Mouse (Mus musculus) kidney, adult 2 months (tissue): ENCODE data around the gene Pcca. TPM values are rescaled to one million over a fixed set of nuclear protein-coding genes. Genes with fewer than 3 reads are reported as not detected.
A peak's percentile ranks its signal among the peaks of the same experiment; 100 is the strongest.

Experiments used
- DNase-seq: peaks from one replicate; pipeline ENCODE4 v3.0.0; 2021
- H3K27ac ChIP-seq: fragments of 200-500 bp; 2 replicates; pipeline ENCODE4 v1.5.1; 2012; ENCODE audit warnings: low read depth, low read length, control low read depth, inconsistent platforms; ENCODE audit not compliant: insufficient read depth
- H3K27me3 ChIP-seq: fragments of 200-500 bp; replicated peaks from 2 replicates; pipeline ENCODE4 v1.6.1; 2012; ENCODE audit warnings: mild to moderate bottlenecking, moderate library complexity, low read length, inconsistent platforms; ENCODE audit not compliant: control insufficient read depth, insufficient read depth
- H3K36me3 ChIP-seq: fragments of 200-500 bp; 2 replicates; pipeline ENCODE4 v1.6.1; 2012; ENCODE audit warnings: mild to moderate bottlenecking, moderate library complexity, low read length, inconsistent platforms; ENCODE audit not compliant: control insufficient read depth, insufficient read depth
- H3K4me1 ChIP-seq: fragments of 200-500 bp; 2 replicates; pipeline ENCODE4 v1.6.1; 2011; ENCODE audit warnings: low read length; ENCODE audit not compliant: control insufficient read depth, insufficient read depth
- H3K4me3 ChIP-seq: fragments of 200-500 bp; 2 replicates; pipeline ENCODE4 v1.5.1; 2011; ENCODE audit warnings: mild to moderate bottlenecking, low read depth, low read length, control low read depth; ENCODE audit not compliant: insufficient read depth
- CTCF ChIP-seq: fragments of 200-500 bp; conservative IDR thresholded peaks from 2 replicates; pipeline ENCODE4 v1.5.1; 2011; ENCODE audit warnings: low read depth, mild to moderate bottlenecking, control low read depth, low read length, moderate library complexity, mixed read lengths; ENCODE audit not compliant: insufficient read depth, insufficient read length
- POLR2A ChIP-seq: fragments of 200-500 bp; IDR thresholded peaks from one replicate; pipeline ENCODE4 v1.6.1; 2011; ENCODE audit warnings: low read depth, low read length, control low read depth
- WGBS: fragments of 180-500 bp; shearing (Covaris S2); methylation state at CpG from one replicate; pipeline ENCODE4 v1.1.7; 2018; 5-methylcytosine and 5-hydroxymethylcytosine counted together
- polyA plus RNA-seq: library from polyadenylated mRNA; depleted of rRNA; stranded (reverse); fragments of >200 nt; gene quantifications from 2 replicates; pipeline ENCODE4 v1.2.3, GENCODE M21; 2012

Gene Pcca
- polyA plus RNA-seq, 1 experiment = 77.1 TPM

DNA sequence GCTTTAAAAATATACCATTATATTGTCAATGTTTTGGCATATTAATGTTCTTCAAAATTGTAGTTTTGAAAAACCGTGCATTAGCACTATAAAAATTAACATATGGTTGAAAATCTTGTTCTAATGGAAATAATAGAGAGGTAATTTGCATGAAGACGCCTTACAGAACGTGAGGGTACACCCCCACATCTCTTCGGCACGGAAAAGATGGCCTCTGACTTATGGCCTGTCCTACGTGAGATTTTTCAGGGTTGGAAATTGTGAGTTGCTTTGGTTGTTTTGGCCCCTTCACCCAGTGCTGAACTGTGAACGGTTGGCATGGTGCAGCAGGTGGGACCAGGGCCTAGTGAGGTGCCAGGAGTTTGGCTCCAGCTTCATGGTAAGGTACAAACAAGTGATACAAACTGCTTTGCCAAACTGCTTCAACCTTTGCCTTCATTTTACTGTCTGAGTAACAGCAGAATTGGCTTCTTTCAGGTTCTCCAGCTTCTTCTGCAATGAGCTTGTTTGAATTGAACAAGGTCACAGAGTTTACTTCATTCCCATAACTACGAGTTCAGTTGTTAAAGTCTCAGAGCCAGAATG is 185.5 kb downstream of the Pcca start:
- WGBS = 81% methylated on average over 8 of the region's 8 CpGs
- Histone ChIP-seq H3K4me1 (0 out of 2 replicates have a peak, but pooled peaks cover 3% of the 10 kb centered on the region), H3K27ac (no peak overlapping the region; the same call in 1 of the 2 replicates), H3K27me3 (no peaks in the 10 kb centered on the region), H3K4me3 (no peak overlapping the region), H3K36me3 (no peaks in the 10 kb centered on the region)
- peak; percentile 64 for DNase-seq
- TF ChIP-seq CTCF (no peak), POLR2A (no peak)

DNA sequence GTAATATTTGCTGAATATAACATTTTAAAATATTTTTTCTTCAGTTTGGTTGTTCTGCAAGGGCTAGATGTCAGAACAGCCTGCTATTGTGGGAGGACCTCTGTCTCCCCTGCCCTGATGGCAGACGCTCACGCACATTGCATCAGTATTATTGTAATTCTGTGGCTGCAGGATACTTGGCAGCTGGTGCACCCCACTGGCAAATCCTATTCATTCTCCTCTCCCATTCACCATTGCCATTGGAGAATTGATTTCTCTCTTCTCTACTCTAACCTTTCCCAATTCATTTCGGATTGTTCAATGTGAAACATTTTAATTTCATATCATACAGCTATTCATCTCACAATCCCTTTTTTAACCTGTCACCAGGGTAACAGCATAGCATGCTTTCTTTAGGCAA is 186.9 kb downstream of the Pcca start:
- Histone ChIP-seq H3K36me3 (no peaks in the 10 kb centered on the region), H3K4me1 (0 out of 2 replicates have a peak, but pooled peaks cover 3% of the 10 kb centered on the region), H3K4me3 (no peak overlapping the region), H3K27ac (no peak overlapping the region), H3K27me3 (no peaks in the 10 kb centered on the region)
- 79% methylated on average over 3 of the region's 3 CpGs for WGBS
- DNase-seq = no peak
- no peak for TF ChIP-seq POLR2A
- TF ChIP-seq CTCF = no peak

DNA sequence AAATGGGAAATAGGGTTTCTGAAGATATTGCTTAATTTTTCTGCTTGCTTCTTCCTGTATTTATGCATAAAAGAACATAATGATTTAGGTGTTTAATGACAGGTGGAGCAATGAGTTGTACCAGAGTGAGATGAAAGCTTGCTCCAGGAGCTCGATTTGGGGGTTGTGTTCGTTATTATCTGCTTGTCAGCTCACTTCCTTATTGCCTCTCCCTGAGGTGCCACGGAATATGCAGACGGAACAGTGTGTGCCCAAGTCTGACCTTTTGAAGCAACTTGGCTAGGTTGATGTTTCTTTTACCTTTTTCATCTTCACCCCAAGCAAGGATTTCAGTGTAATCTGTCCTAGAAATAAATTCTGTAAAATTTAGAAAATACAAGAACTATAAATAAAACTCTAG is 187.6 kb downstream of the Pcca start:
- no peak overlapping the region for H3K4me3 ChIP-seq

DNA sequence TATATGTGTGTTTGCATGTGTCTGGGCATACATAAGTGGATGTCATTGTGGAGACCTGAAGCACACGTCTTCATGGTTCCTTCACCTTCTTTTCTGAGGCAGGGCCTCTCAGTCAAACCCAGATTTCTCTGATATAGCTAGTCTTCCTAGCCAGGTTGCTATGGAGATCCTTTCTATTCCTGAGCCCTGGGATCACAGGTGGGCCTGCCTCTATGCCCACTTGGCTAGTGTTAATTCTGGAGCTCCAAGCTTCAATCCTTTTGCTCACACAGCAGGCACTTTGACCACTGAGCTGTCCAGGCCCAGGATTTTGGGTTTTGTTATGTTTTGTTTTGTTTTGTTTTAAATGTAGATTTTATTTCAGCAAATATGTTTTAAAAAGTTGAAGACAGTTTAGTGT is 192.3 kb downstream of the Pcca start:
- no peak for DNase-seq
- TF ChIP-seq CTCF = no peak
- TF ChIP-seq POLR2A = no peak
- Histone ChIP-seq H3K36me3 (no peaks in the 10 kb centered on the region), H3K4me3 (no peak overlapping the region), H3K27ac (no peak overlapping the region), H3K27me3 (no peaks in the 10 kb centered on the region), H3K4me1 (no peaks in the 10 kb centered on the region)
- WGBS = 90% methylated on average over 1 of the region's 1 CpGs

More for the DNA sequence above, 187.6 kb downstream of the Pcca start:
- Histone ChIP-seq H3K27me3 (no peaks in the 10 kb centered on the region), H3K4me1 (0 out of 2 replicates have a peak, but pooled peaks cover 3% of the 10 kb centered on the region), H3K27ac (no peak overlapping the region), H3K36me3 (no peaks in the 10 kb centered on the region)
- no peak for TF ChIP-seq POLR2A
- no peak for TF ChIP-seq CTCF
- DNase-seq = no peak
- WGBS = 27% methylated on average over 4 of the region's 4 CpGs

DNA sequence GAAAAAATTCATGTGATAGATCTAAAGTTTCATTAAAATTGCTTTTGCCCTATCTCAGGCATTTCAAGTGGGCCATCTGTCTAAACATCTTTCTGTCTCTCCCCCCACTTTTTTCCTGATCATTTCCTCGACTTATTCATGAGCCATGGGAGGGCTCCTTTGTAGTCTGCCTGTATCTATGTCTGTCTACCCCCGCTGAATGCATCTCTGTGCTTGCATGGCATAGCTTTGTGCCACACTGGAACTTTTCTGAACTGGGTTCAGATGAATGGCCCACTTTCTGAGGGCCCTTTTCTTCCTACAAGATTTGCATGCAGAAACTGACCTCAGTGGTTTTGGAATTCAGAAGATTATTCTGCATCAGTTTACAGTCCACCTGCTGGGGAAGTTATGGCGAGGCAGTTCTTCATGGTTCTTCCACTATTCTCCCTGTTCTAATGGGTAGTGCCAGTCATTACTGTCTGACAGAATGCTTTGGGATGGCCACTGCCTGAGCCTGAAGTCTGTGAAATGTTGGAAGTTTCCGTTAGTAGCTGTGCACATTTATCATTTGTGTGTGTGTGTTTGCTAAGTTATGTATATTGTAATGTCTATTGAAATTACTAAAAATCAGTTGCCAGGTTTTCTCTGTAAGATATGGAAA is 195.4 kb downstream of the Pcca start:
- Histone ChIP-seq H3K4me1 (no peaks in the 10 kb centered on the region), H3K27me3 (no peaks in the 10 kb centered on the region), H3K4me3 (no peak overlapping the region), H3K36me3 (no peaks in the 10 kb centered on the region), H3K27ac (no peak overlapping the region)
- no peak for DNase-seq
- TF ChIP-seq POLR2A (no peak), CTCF (no peak)
- WGBS = 81% methylated on average over 4 of the region's 4 CpGs

DNA sequence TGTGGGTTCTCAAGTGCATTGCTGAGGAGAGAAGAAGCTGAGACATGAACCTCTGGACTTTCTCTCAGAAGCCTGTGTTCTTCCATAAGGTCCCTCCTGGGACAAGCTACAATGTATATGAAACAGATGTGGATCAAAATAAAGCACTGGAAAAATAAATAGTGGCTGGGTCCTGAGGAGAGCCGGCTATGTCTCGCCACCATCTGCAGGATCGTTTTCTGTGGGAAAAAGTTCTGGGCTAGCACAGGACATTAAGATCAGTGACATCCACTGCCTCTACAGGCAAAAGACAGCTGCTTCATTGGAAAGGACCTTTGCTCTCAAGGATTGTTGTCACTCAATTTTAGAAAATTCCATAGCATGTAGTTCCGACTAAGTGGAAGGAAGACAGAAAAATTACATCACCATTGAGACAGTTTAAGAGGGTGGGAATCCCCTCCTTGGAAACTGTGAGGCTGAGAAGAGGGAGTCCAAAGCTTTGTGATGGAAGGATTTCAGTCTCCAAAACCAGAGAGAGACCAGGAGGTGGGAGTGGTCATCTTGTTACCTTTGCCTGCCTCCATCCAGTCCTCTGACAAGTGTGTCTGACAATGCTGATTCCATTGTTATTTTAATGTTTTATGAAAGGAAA is 196.9 kb downstream of the Pcca start:
- no peak for DNase-seq
- TF ChIP-seq POLR2A (no peak), CTCF (no peak)

DNA sequence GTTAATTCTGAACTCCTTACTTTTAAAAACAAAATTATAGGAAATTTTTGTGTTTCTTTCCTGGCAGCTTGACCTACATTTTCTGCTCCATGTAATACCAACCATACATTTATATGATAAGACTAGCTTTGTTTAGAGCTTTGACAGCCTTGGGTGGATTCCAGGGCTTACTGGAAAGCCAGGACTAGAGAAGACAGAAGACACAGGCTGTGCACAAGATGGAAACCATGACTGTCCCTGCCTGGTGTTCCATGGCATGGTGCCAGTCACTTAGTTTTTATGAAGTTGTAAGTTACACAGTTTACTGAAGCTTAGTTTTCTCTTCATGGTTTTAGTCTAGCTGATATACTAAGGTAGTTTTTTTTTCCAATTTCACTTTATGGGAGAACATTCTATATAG is 202.7 kb downstream of the Pcca start:
- no peaks in the 10 kb centered on the region for H3K36me3 ChIP-seq
- no peak for DNase-seq
- TF ChIP-seq POLR2A = no peak
- no peak for TF ChIP-seq CTCF
- H3K4me1 ChIP-seq = no peaks in the 10 kb centered on the region
- no peak overlapping the region for H3K4me3 ChIP-seq
- H3K27me3 ChIP-seq = no peaks in the 10 kb centered on the region
- H3K27ac ChIP-seq = no peak overlapping the region

More for the DNA sequence above, 196.9 kb downstream of the Pcca start:
- Histone ChIP-seq H3K27ac (no peak overlapping the region), H3K27me3 (no peaks in the 10 kb centered on the region), H3K36me3 (no peaks in the 10 kb centered on the region), H3K4me3 (no peak overlapping the region), H3K4me1 (no peaks in the 10 kb centered on the region)
- WGBS = 72% methylated on average over 4 of the region's 4 CpGs
